8 mouse cellular contexts compared by ENCODE assay signal in genomic region chr19:46040149-46040902, GRCm38 (mm10). TPM values are rescaled to one million over a fixed set of nuclear protein-coding genes. Genes with fewer than 3 reads are reported as not detected.
DNase-seq lines count a peak whose midpoint lies in the region; ATAC-seq and TF ChIP-seq lines count a peak whose summit lies in the region.

No protein-coding gene starts in this region.

- no peaks in the 10 kb centered on the region for H3K9me3 ChIP-seq in heart, embryonic 14.5 days (ENCODE audit: control insufficient read depth, low read length)
- no peaks in the 10 kb centered on the region for H3K9me3 ChIP-seq in hindbrain, postnatal 0 days (ENCODE audit: low read length)
- no peaks in the 10 kb centered on the region for H3K9me3 ChIP-seq in midbrain, embryonic 16.5 days (replicated peaks; ENCODE audit: control insufficient read depth, low read length, poor library complexity, severe bottlenecking)

- peak overlapping the region; percentile 89 for H3K9ac ChIP-seq in heart, embryonic 14.5 days (ENCODE audit: low read length)
- H3K9ac ChIP-seq in hindbrain, postnatal 0 days (replicated peaks; ENCODE audit: low read length), result peak overlapping the region; percentile 67; the same call in 1 of the 2 replicates
- H3K9ac ChIP-seq in midbrain, embryonic 16.5 days (ENCODE audit: low read depth, low read length), result peak overlapping the region; percentile 76

- H3K27me3 ChIP-seq in heart, embryonic 14.5 days (ENCODE audit: control insufficient read depth, insufficient read depth, low read length), result no peaks in the 10 kb centered on the region
- no peaks in the 10 kb centered on the region for H3K27me3 ChIP-seq in hindbrain, postnatal 0 days (ENCODE audit: insufficient read depth, low read length)
- no peaks in the 10 kb centered on the region for H3K27me3 ChIP-seq in midbrain, embryonic 16.5 days (ENCODE audit: control insufficient read depth, insufficient read depth, low read depth, low read length)

- H3K4me1 ChIP-seq in heart, embryonic 14.5 days (ENCODE audit: control insufficient read depth in 2 of 2, insufficient read depth in 2 of 2, low read length in 2 of 2), result peaks cover 52 to 69% of the 10 kb centered on the region in 2 experiments
- H3K4me1 ChIP-seq in bone marrow, adult 2 months (ENCODE audit: control insufficient read depth, insufficient read depth, low read length), result peaks cover 12% of the 10 kb centered on the region
- peaks cover 53% of the 10 kb centered on the region for H3K4me1 ChIP-seq in hindbrain, postnatal 0 days (ENCODE audit: insufficient read depth, low read length)
- H3K4me1 ChIP-seq in midbrain, embryonic 16.5 days (ENCODE audit: control insufficient read depth, insufficient read depth, low read length), result peaks cover 74% of the 10 kb centered on the region

- no peak for ATAC-seq in heart, embryonic 14.5 days (ENCODE audit: insufficient number of reproducible peaks, insufficient read depth, low FRiP score, low read depth)
- no peak for ATAC-seq in hindbrain, postnatal 0 days
- no peak for ATAC-seq in midbrain, embryonic 16.5 days

- TF ChIP-seq CTCF in bone marrow, adult 2 months (IDR thresholded peaks at IDR 0.05; ENCODE audit: control insufficient read depth, insufficient read depth, low read length), result no peak
- no peak for TF ChIP-seq CTCF in hindbrain, postnatal 0 days (IDR thresholded peaks at IDR 0.05; ENCODE audit: low read depth)

- H3K4me2 ChIP-seq in heart, embryonic 14.5 days (ENCODE audit: low read length), result peak overlapping the region; percentile 94
- H3K4me2 ChIP-seq in hindbrain, postnatal 0 days (ENCODE audit: low read depth, low read length), result peak overlapping the region; percentile 82
- peak overlapping the region; percentile 99 for H3K4me2 ChIP-seq in midbrain, embryonic 16.5 days (ENCODE audit: low read length)

- peak overlapping the region; percentile 72 to 91 for H3K4me3 ChIP-seq in heart, embryonic 14.5 days (ENCODE audit: control insufficient read depth in 1 of 2, insufficient read depth in 1 of 2, low read depth in 1 of 2, low read length in 2 of 2)
- peak overlapping the region; percentile 37 for H3K4me3 ChIP-seq in bone marrow, adult 2 months (replicated peaks; ENCODE audit: control insufficient read depth, low read depth, low read length)
- peak overlapping the region; percentile 58 for H3K4me3 ChIP-seq in hindbrain, postnatal 0 days (ENCODE audit: low read length)
- H3K4me3 ChIP-seq in midbrain, embryonic 16.5 days (ENCODE audit: low read depth, low read length), result peak overlapping the region; percentile 75

- H3K27ac ChIP-seq in heart, embryonic 14.5 days (replicated peaks in 1 of 2; ENCODE audit: control insufficient read depth in 1 of 2, insufficient read depth in 1 of 2, low read depth in 2 of 2, low read length in 2 of 2), result peak overlapping the region; percentile 95 to 96
- peak overlapping the region; percentile 96 for H3K27ac ChIP-seq in bone marrow, adult 2 months (ENCODE audit: control insufficient read depth, insufficient read depth, low read depth, low read length, poor library complexity)
- peak overlapping the region; percentile 82 for H3K27ac ChIP-seq in hindbrain, postnatal 0 days
- peak overlapping the region; percentile 92 for H3K27ac ChIP-seq in midbrain, embryonic 16.5 days (ENCODE audit: low read length)

- DNase-seq in heart, adult 8-10 months (ENCODE audit: low spot score), result no peak
- DNase-seq in hindbrain, postnatal 0 days (ENCODE audit: low spot score), result no peak
- no peak for DNase-seq in left cerebral cortex, adult 9 months (ENCODE audit: low spot score in 2 of 2)
- DNase-seq in adrenal gland, adult 2 months, result no peak
- DNase-seq in layer of hippocampus, adult 11-12 months (ENCODE audit: low spot score), result no peak

- no peak for TF ChIP-seq POLR2A in bone marrow, adult 2 months (IDR thresholded peaks at IDR 0.05; ENCODE audit: borderline replicate concordance, control insufficient read depth, low read depth, low read length)

- peaks cover 11% of the 10 kb centered on the region for H3K36me3 ChIP-seq in heart, embryonic 14.5 days (ENCODE audit: control insufficient read depth, insufficient read depth, low read length)
- peaks cover 8% of the 10 kb centered on the region for H3K36me3 ChIP-seq in hindbrain, postnatal 0 days (ENCODE audit: insufficient read depth, low read length)
- peaks cover 4% of the 10 kb centered on the region; the same call in 1 of the 2 replicates for H3K36me3 ChIP-seq in midbrain, embryonic 16.5 days (ENCODE audit: control insufficient read depth, insufficient read depth, low read length)

- 42% methylated on average over 14 of the region's 14 CpGs for WGBS in heart, embryonic 14.5 days
- 16% methylated on average over 14 of the region's 14 CpGs for WGBS in bone marrow, adult 2 months
- WGBS in hindbrain, postnatal 0 days, result 40% methylated on average over 14 of the region's 14 CpGs
- 32% methylated on average over 14 of the region's 14 CpGs for WGBS in midbrain, embryonic 16.5 days

RNA-seq across cellular contexts. Expression of gene Pprc1, which starts 4.4 kb away (rescaled TPM):
- 24.6 and 26.4 TPM in 2 replicates for polyA plus RNA-seq in heart, embryonic 14.5 days (2014; fragmentation: Nextera tagmentation; extraction: Ambion mirVana)
- 10 to 100 TPM; 12.3 to 17.0 (median 13.8) TPM for total RNA-seq in heart, adult 8-10 months (2022)
- 42.0 and 51.5 TPM in 2 replicates for polyA plus RNA-seq in bone marrow, adult 2 months (2011; ENCODE audit: insufficient read depth, insufficient read length, low replicate concordance, missing spikeins)
- 9.3 and 25.0 TPM in 2 replicates for total RNA-seq in hindbrain, postnatal 0 days (2014; rRNA removed)
- 7.9 and 9.0 TPM in 2 replicates for polyA plus RNA-seq in hindbrain, postnatal 0 days (2015; fragmentation: Nextera tagmentation; extraction: Ambion mirVana)
- 19.9 and 20.0 TPM in 2 replicates for polyA plus RNA-seq in midbrain, embryonic 16.5 days (2015; fragmentation: Nextera tagmentation; extraction: Ambion mirVana)
- total RNA-seq in adrenal gland, adult 2 months (2021), result 10 to 100 TPM; 22.5 to 36.4 TPM
- 16.0 and 19.1 TPM in 2 replicates for polyA plus RNA-seq in adrenal gland, adult 2 months (2012; rRNA removed)

RNA-seq across cellular contexts. Expression of gene Ldb1, which starts 4.7 kb away (rescaled TPM):
- polyA plus RNA-seq in heart, embryonic 14.5 days (2014; fragmentation: Nextera tagmentation; extraction: Ambion mirVana), result 58.8 and 66.5 TPM in 2 replicates
- 10 to 100 TPM; 37.1 to 51.0 (median 42.0) TPM for total RNA-seq in heart, adult 8-10 months (2022)
- 177 and 217 TPM in 2 replicates for polyA plus RNA-seq in bone marrow, adult 2 months (2011; ENCODE audit: insufficient read depth, insufficient read length, low replicate concordance, missing spikeins)
- total RNA-seq in hindbrain, postnatal 0 days (2014; rRNA removed), result 139 and 140 TPM in 2 replicates
- polyA plus RNA-seq in hindbrain, postnatal 0 days (2015; fragmentation: Nextera tagmentation; extraction: Ambion mirVana), result 76.8 and 83.0 TPM in 2 replicates
- polyA plus RNA-seq in midbrain, embryonic 16.5 days (2015; fragmentation: Nextera tagmentation; extraction: Ambion mirVana), result 88.1 and 107 TPM in 2 replicates
- 10 to 100 TPM; 58.2 to 67.1 TPM for total RNA-seq in adrenal gland, adult 2 months (2021)
- polyA plus RNA-seq in adrenal gland, adult 2 months (2012; rRNA removed), result 99.3 and 117 TPM in 2 replicates

RNA-seq across cellular contexts. Expression of gene Nolc1, which starts 35.3 kb away (rescaled TPM):
- polyA plus RNA-seq in heart, embryonic 14.5 days (2014; fragmentation: Nextera tagmentation; extraction: Ambion mirVana), result 36.5 and 37.1 TPM in 2 replicates
- total RNA-seq in heart, adult 8-10 months (2022), result 10 to 100 TPM; 18.4 to 19.6 (median 18.7) TPM
- 36.1 and 52.2 TPM in 2 replicates for polyA plus RNA-seq in bone marrow, adult 2 months (2011; ENCODE audit: insufficient read depth, insufficient read length, low replicate concordance, missing spikeins)
- total RNA-seq in hindbrain, postnatal 0 days (2014; rRNA removed), result 24.1 and 26.9 TPM in 2 replicates
- 57.7 and 61.6 TPM in 2 replicates for polyA plus RNA-seq in hindbrain, postnatal 0 days (2015; fragmentation: Nextera tagmentation; extraction: Ambion mirVana)
- 64.4 and 65.7 TPM in 2 replicates for polyA plus RNA-seq in midbrain, embryonic 16.5 days (2015; fragmentation: Nextera tagmentation; extraction: Ambion mirVana)
- total RNA-seq in adrenal gland, adult 2 months (2021), result 10 to 100 TPM; 44.6 to 72.2 TPM
- polyA plus RNA-seq in adrenal gland, adult 2 months (2012; rRNA removed), result 4.3 and 5.8 TPM in 2 replicates

RNA-seq across cellular contexts. Expression of gene Hps6, which starts 37.0 kb away (rescaled TPM):
- polyA plus RNA-seq in heart, embryonic 14.5 days (2014; fragmentation: Nextera tagmentation; extraction: Ambion mirVana), result 3.3 and 4.0 TPM in 2 replicates
- total RNA-seq in heart, adult 8-10 months (2022), result 1 to 10 TPM; 5.3 to 6.7 (median 6.1) TPM
- polyA plus RNA-seq in bone marrow, adult 2 months (2011; ENCODE audit: insufficient read depth, insufficient read length, low replicate concordance, missing spikeins), result 1.2 and 1.9 TPM in 2 replicates
- 10.6 and 13.1 TPM in 2 replicates for total RNA-seq in hindbrain, postnatal 0 days (2014; rRNA removed)
- polyA plus RNA-seq in hindbrain, postnatal 0 days (2015; fragmentation: Nextera tagmentation; extraction: Ambion mirVana), result 4.7 TPM in 2 replicates
- 4.0 and 5.7 TPM in 2 replicates for polyA plus RNA-seq in midbrain, embryonic 16.5 days (2015; fragmentation: Nextera tagmentation; extraction: Ambion mirVana)
- total RNA-seq in adrenal gland, adult 2 months (2021), result 10 to 100 TPM; 11.2 to 15.4 TPM
- 16.7 and 19.7 TPM in 2 replicates for polyA plus RNA-seq in adrenal gland, adult 2 months (2012; rRNA removed)

RNA-seq across cellular contexts. Expression of gene Armh3, which starts 42.0 kb away (rescaled TPM):
- 13.9 and 14.1 TPM in 2 replicates for polyA plus RNA-seq in heart, embryonic 14.5 days (2014; fragmentation: Nextera tagmentation; extraction: Ambion mirVana)
- 10 to 100 TPM; 14.8 to 19.0 (median 16.0) TPM for total RNA-seq in heart, adult 8-10 months (2022)
- 2.8 and 5.3 TPM in 2 replicates for polyA plus RNA-seq in bone marrow, adult 2 months (2011; ENCODE audit: insufficient read depth, insufficient read length, low replicate concordance, missing spikeins)
- 17.5 and 19.1 TPM in 2 replicates for total RNA-seq in hindbrain, postnatal 0 days (2014; rRNA removed)
- 15.0 and 16.5 TPM in 2 replicates for polyA plus RNA-seq in hindbrain, postnatal 0 days (2015; fragmentation: Nextera tagmentation; extraction: Ambion mirVana)
- 23.4 and 25.6 TPM in 2 replicates for polyA plus RNA-seq in midbrain, embryonic 16.5 days (2015; fragmentation: Nextera tagmentation; extraction: Ambion mirVana)
- 10 to 100 TPM; 15.5 to 17.3 TPM for total RNA-seq in adrenal gland, adult 2 months (2021)
- 6.1 and 8.5 TPM in 2 replicates for polyA plus RNA-seq in adrenal gland, adult 2 months (2012; rRNA removed)
